Mouse (Mus musculus) MEL (cell line): ENCODE data around the gene Zbtb20. TPM values are rescaled to one million over a fixed set of nuclear protein-coding genes. Genes with fewer than 3 reads are reported as not detected.

ENCODE experiments used
- DNase-seq: peaks from one replicate; pipeline ENCODE4 v3.0.0; 2011; ENCODE audit warnings: low read depth, low spot score
- H3K27ac ChIP-seq: 2 replicates; pipeline ENCODE4 v1.5.1; 2012; ENCODE audit warnings: low read depth, mild to moderate bottlenecking, control low read depth, low read length, moderate library complexity; ENCODE audit not compliant: control insufficient read depth
- H3K27me3 ChIP-seq, 2 experiments: fragments of 150-350 bp in 1 of 2; sonication (generic) in 1 of 2; 2 replicates each; pipeline ENCODE4 v1.6.1; 2012; ENCODE audit warnings: low read length in 2 of 2, mild to moderate bottlenecking in 2 of 2, improper control_type of control experiment in 1 of 2, moderate library complexity in 1 of 2; ENCODE audit not compliant: insufficient read depth in 2 of 2, control insufficient read depth in 1 of 2
- H3K36me3 ChIP-seq, 2 experiments: 2 replicates each; pipeline ENCODE4 v1.6.1; 2012 to 2014; ENCODE audit warnings: low read length in 2 of 2, improper control_type of control experiment in 1 of 2, inconsistent platforms in 1 of 2, mild to moderate bottlenecking in 1 of 2; ENCODE audit not compliant: insufficient read depth in 2 of 2, control insufficient read depth in 1 of 2
- H3K4me1 ChIP-seq, 2 experiments: fragments of 150-350 bp in 1 of 2; sonication (generic) in 1 of 2; 2 replicates each; pipeline ENCODE4 v1.6.1; 2012; ENCODE audit warnings: low read length in 2 of 2, improper control_type of control experiment in 1 of 2, mild to moderate bottlenecking in 1 of 2; ENCODE audit not compliant: insufficient read depth in 2 of 2, control insufficient read depth in 1 of 2
- H3K4me3 ChIP-seq, 2 experiments: fragments of 150-350 bp in 1 of 2; sonication (generic) in 1 of 2; 2 replicates each; pipeline ENCODE4 v1.5.1; 2012; ENCODE audit warnings: low read depth in 2 of 2, low read length in 2 of 2, mild to moderate bottlenecking in 2 of 2, moderate library complexity in 2 of 2, control low read depth in 1 of 2, improper control_type of control experiment in 1 of 2; ENCODE audit not compliant: control insufficient read depth in 1 of 2, insufficient read depth in 1 of 2
- H3K79me2 ChIP-seq: 2 replicates; pipeline ENCODE4 v1.6.1; 2012; ENCODE audit warnings: mild to moderate bottlenecking, low read length, moderate library complexity; ENCODE audit not compliant: control insufficient read depth, poor library complexity, insufficient read depth
- H3K9ac ChIP-seq: 2 replicates; pipeline ENCODE4 v1.6.1; 2012; ENCODE audit warnings: low read depth, mild to moderate bottlenecking, control low read depth, low read length, moderate library complexity; ENCODE audit not compliant: control insufficient read depth, poor library complexity, severe bottlenecking
- H3K9me3 ChIP-seq: fragments of 150-350 bp; sonication (generic); replicated peaks from 2 replicates; pipeline ENCODE4 v1.6.1; 2012; ENCODE audit warnings: mild to moderate bottlenecking, low read length, improper control_type of control experiment, moderate library complexity; ENCODE audit not compliant: insufficient read depth
- E2F4 ChIP-seq: IDR thresholded peaks from 2 replicates; pipeline ENCODE4 v1.6.1; 2011; ENCODE audit warnings: low read depth, low read length, improper control_type of control experiment, borderline replicate concordance
- EP300 ChIP-seq, 2 experiments: IDR thresholded peaks; 2 replicates each; pipeline ENCODE4 v1.6.1; 2011; ENCODE audit warnings: improper control_type of control experiment in 2 of 2, low read length in 2 of 2, low read depth in 1 of 2, mild to moderate bottlenecking in 1 of 2
- ETS1 ChIP-seq: IDR thresholded peaks from 2 replicates; pipeline ENCODE4 v1.6.1; 2012; ENCODE audit warnings: low read depth, mild to moderate bottlenecking, inconsistent platforms, low read length, improper control_type of control experiment, moderate library complexity
- GABPA ChIP-seq: IDR thresholded peaks from 2 replicates; pipeline ENCODE4 v1.6.1; 2012; ENCODE audit warnings: low read depth, mild to moderate bottlenecking, inconsistent platforms, low read length, improper control_type of control experiment, moderate library complexity
- JUND ChIP-seq: IDR thresholded peaks from 2 replicates; pipeline ENCODE4 v1.6.1; 2011; ENCODE audit warnings: low read depth, mild to moderate bottlenecking, improper control_type of control experiment, low read length
- KAT2A ChIP-seq: conservative IDR thresholded peaks from 2 replicates; pipeline ENCODE4 v1.6.1; 2012; ENCODE audit warnings: low read depth, low read length, improper control_type of control experiment, inconsistent platforms
- MAFK ChIP-seq: IDR thresholded peaks from 2 replicates; pipeline ENCODE4 v1.6.1; 2011; ENCODE audit warnings: low read depth, mild to moderate bottlenecking, low read length, improper control_type of control experiment, borderline replicate concordance
- MAX ChIP-seq: IDR thresholded peaks from 2 replicates; pipeline ENCODE4 v1.6.1; 2011; ENCODE audit warnings: low read length, improper control_type of control experiment
- MEF2A ChIP-seq: IDR thresholded peaks from 2 replicates; pipeline ENCODE4 v1.6.1; 2014; ENCODE audit warnings: low read depth, mild to moderate bottlenecking, inconsistent platforms, low read length, improper control_type of control experiment; ENCODE audit not compliant: poor library complexity, insufficient replicate concordance, severe bottlenecking; ENCODE audit errors: extremely low read depth
- MYC ChIP-seq: IDR thresholded peaks from 2 replicates; pipeline ENCODE4 v1.6.1; 2011; ENCODE audit warnings: low read depth, mild to moderate bottlenecking, low read length, improper control_type of control experiment, moderate library complexity
- RCOR1 ChIP-seq: IDR thresholded peaks from 2 replicates; pipeline ENCODE4 v1.6.1; 2012; ENCODE audit warnings: low read depth, mild to moderate bottlenecking, inconsistent platforms, low read length, improper control_type of control experiment
- SMC3 ChIP-seq: IDR thresholded peaks from 2 replicates; pipeline ENCODE4 v1.6.1; 2011; ENCODE audit warnings: low read depth, low read length, improper control_type of control experiment
- TBP ChIP-seq: IDR thresholded peaks from 2 replicates; pipeline ENCODE4 v1.8.0; 2011; ENCODE audit warnings: low read depth, low read length, improper control_type of control experiment
- USF1 ChIP-seq: IDR thresholded peaks from 2 replicates; pipeline ENCODE4 v1.6.1; 2014; ENCODE audit warnings: low read depth, mild to moderate bottlenecking, inconsistent platforms, low read length, improper control_type of control experiment, moderate library complexity
- USF2 ChIP-seq, 2 experiments: IDR thresholded peaks; 2 replicates each; pipeline ENCODE4 v1.6.1; 2011 to 2012; ENCODE audit warnings: improper control_type of control experiment in 2 of 2, low read length in 2 of 2, borderline replicate concordance in 1 of 2, inconsistent platforms in 1 of 2, low read depth in 1 of 2, mild to moderate bottlenecking in 1 of 2; ENCODE audit not compliant: insufficient read depth in 1 of 2
- ZKSCAN1 ChIP-seq: IDR thresholded peaks from 2 replicates; pipeline ENCODE4 v1.6.1; 2012; ENCODE audit warnings: low read depth, mild to moderate bottlenecking, inconsistent platforms, low read length, improper control_type of control experiment, moderate library complexity
- ZMIZ1 ChIP-seq: IDR thresholded peaks from 2 replicates; pipeline ENCODE4 v1.6.1; 2012; ENCODE audit warnings: low read depth, mild to moderate bottlenecking, inconsistent platforms, low read length, improper control_type of control experiment, moderate library complexity
- polyA plus RNA-seq, 2 experiments: library from polyadenylated mRNA; stranded (reverse) in 1 of 2; unstranded in 1 of 2; fragments of >175 nt in 1 of 2; fragments of >200 nt in 1 of 2; gene quantifications; 2 replicates each; pipeline versions ENCODE4 v1.2.1 to v1.2.4; 2012; ENCODE audit warnings: low replicate concordance in 2 of 2, low read depth in 1 of 2; ENCODE audit not compliant: insufficient read length in 2 of 2, insufficient read depth in 1 of 2, missing spikeins in 1 of 2
- total RNA-seq: library from RNA; depleted of rRNA; stranded (reverse); fragments of 300-350 nt; gene quantifications from 2 replicates; pipeline ENCODE4 v1.2.3, GENCODE M21; 2012

The Zbtb20 gene
- total and polyA plus RNA-seq, 3 experiments, result 0.17 to 0.27 TPM; not detected in 1

DNA sequence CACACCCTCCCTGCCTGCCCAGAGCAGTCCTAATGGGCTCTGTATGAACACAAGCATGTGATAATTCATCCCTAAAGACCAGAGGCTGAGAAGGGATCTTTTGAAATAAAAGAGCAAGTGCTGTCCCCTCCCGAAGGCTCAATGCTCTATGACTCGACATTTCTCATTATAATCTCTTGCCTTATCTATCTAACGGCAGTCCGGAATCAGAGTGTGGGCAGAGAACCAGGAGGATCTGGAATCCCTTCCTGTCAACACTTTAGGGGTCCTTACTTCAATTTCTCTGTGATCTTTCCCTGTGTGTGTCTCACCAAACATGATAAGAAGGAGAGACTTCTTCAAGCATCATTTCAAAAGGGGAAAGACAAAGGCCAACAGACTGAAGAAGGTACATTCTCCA lies 770.2 kb downstream of the Zbtb20 start (continued):
- TF ChIP-seq SMC3 (no peak), USF2 (IDR thresholded peaks at IDR 0.05; ENCODE audit: borderline replicate concordance in 1 of 2, insufficient read depth in 1 of 2, low read depth in 1 of 2, low read length in 2 of 2) (no peak), JUND (no peak), E2F4 (no peak), TBP (no peak), EP300 (IDR thresholded peaks at IDR 0.05; ENCODE audit: low read depth in 1 of 2, low read length in 2 of 2) (peak; percentile 88 to 94)

- DNase-seq, result no peak
- H3K79me2 ChIP-seq, result no peaks in the 10 kb centered on the region
- peaks cover 19 to 27% of the 10 kb centered on the region in 2 experiments for H3K4me1 ChIP-seq
- no peaks in the 10 kb centered on the region for H3K27me3 ChIP-seq
- no peak overlapping the region; the same call in 1 of the 2 replicates for H3K27ac ChIP-seq
- H3K9me3 ChIP-seq, result no peaks in the 10 kb centered on the region
- H3K9ac ChIP-seq, result no peak overlapping the region
- H3K36me3 ChIP-seq, result peaks cover 0 to 32% of the 10 kb centered on the region in 2 experiments; a peak in 2 of 4 replicates
- TF ChIP-seq MAX, result 0 out of 2 replicates have a peak, but pooled peaks have one; percentile 8
- no peak for TF ChIP-seq KAT2A
- no peak for TF ChIP-seq RCOR1
- TF ChIP-seq ETS1, result no peak
- no peak overlapping the region for H3K4me3 ChIP-seq
These were observed 771.3 kb downstream of the Zbtb20 start for GRCm38 (mm10) chr16:43646943-43647342.

DNA sequence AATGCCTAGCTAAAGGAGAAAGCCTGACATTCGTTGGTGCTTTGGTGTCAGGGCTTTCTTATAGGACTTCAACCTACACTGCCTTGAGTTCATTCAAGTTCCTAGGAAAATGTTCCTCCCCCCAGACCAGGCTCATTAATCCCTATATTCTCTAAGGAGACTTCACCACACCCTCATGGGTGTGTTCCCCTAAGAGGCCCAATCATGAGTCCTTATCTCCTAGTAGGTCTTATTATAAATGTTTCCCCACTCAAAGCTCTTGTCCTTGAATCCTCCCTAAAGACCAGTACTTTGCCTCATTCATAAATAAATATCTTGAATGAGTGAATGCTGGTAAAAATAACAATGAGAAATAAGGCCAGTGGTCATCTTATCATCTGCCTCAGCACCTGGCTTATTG lies 772.0 kb downstream of the Zbtb20 start:
- H3K4me3 ChIP-seq, result no peak overlapping the region
- peaks cover 0 to 30% of the 10 kb centered on the region in 2 experiments; a peak in 2 of 4 replicates for H3K36me3 ChIP-seq
- no peak for DNase-seq
- peak; percentile 26 to 28; a peak in 2 of 4 replicates for TF ChIP-seq EP300 (IDR thresholded peaks at IDR 0.05; ENCODE audit: low read depth in 1 of 2, low read length in 2 of 2)
- TF ChIP-seq RCOR1, result 0 out of 2 replicates have a peak, but pooled peaks have one; percentile 12
- 0 out of 2 replicates have a peak, but pooled peaks have one; percentile 50 for TF ChIP-seq ZKSCAN1
- no peak for TF ChIP-seq JUND
- no peak for TF ChIP-seq USF1
- TF ChIP-seq MEF2A, result no peak
- no peak for TF ChIP-seq MAFK
- no peak for TF ChIP-seq ZMIZ1
- no peak for TF ChIP-seq MYC
- TF ChIP-seq SMC3, result no peak
- TF ChIP-seq GABPA, result no peak
- no peaks in the 10 kb centered on the region for H3K9me3 ChIP-seq
- H3K9ac ChIP-seq, result no peak overlapping the region
- H3K27ac ChIP-seq, result no peak overlapping the region
- peaks cover 19 to 27% of the 10 kb centered on the region in 2 experiments for H3K4me1 ChIP-seq
- no peaks in the 10 kb centered on the region for H3K27me3 ChIP-seq
- no peaks in the 10 kb centered on the region for H3K79me2 ChIP-seq
